Mouse (Mus musculus) spleen, adult 12 weeks (tissue): ENCODE results near the gene Wfs1.

Experiments used
- DNase-seq: peaks from one replicate; pipeline ENCODE4 v3.0.0; 2022; ENCODE audit warnings: low spot score

Gene Wfs1

GRCm38 (mm10) chr5:36928701-36929100 is 60.3 kb downstream of the Wfs1 start:
- DNase-seq: no peak

GRCm38 (mm10) chr5:36923826-36924700 is 64.9 kb downstream of the Wfs1 start:
- DNase-seq: no peak

- DNase-seq: no peak
Observed at GRCm38 (mm10) chr5:36922811-36923210, 66.2 kb downstream of the Wfs1 start.

GRCm38 (mm10) chr5:36921871-36922270 is 67.1 kb downstream of the Wfs1 start:
- DNase-seq: no peak

- no peak for DNase-seq
Observed at GRCm38 (mm10) chr5:36920072-36920471, 68.9 kb downstream of the Wfs1 start.

- no peak for DNase-seq
Observed at GRCm38 (mm10) chr5:36918016-36918415, 71.0 kb downstream of the Wfs1 start.

- no peak for DNase-seq
Observed at GRCm38 (mm10) chr5:36917245-36917644, 71.8 kb downstream of the Wfs1 start.

- no peak for DNase-seq
Observed at GRCm38 (mm10) chr5:36916581-36916980, 72.4 kb downstream of the Wfs1 start.
